Mouse (Mus musculus): ENCODE results near the gene Neu4.
"Not testable (repeated sequence)": the region's sequence is repeated elsewhere in the genome, so short reads cannot be mapped to it uniquely, and the experiment has no call there.

The Neu4 gene

DNA sequence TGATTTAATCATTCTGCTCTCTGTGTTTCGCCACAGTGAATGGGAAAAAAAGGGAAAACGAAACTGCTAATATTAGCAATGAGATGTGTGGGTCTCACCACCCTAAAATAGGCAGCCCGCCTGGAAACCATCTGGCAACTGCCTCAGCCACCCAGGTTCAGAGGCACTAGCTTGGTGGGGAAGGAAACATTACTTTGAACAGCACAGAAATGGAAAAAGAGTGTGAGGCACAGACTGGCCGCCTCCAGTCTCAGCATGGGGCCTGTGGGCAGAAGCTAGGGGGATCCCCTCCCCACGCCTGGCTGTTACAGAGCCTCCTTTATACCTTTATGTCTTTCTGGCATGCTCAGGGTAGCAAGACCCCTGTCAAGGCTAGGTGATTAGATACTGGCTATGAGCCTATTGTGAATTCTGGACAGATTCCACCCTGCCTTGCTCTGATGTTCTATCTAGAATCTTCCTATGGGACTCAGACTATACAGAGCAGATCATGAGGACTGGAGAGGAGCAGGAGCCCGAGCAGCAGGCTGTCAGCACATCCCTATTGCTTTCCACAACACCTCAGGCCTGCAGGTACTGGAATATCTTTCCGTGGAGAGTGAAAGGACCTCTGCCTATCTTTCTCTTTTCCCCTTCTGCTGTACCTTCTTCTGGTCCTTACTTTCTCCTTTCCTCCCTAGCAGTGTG lies 33.4 kb downstream of the Neu4 start:
- no peak for DNase-seq

DNA sequence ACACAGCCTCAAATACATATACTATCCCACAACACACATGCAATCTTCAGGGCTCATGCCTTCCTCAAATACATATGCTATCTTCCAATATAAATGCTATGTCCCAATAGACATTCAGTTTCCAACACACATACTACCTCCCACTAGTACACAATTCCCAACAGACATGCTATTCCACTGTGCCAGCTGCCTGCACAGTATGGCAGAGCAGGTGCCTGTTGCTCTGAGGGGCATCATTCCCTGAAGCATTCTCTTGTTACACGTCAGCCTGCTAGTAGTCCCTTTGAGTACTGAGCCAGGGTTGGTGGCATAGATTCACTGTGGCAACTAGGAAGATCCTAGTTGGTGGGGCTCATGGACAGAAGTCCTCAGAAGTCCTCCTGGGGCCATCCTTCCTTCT lies 34.2 kb downstream of the Neu4 start:
- no peak for DNase-seq

DNA sequence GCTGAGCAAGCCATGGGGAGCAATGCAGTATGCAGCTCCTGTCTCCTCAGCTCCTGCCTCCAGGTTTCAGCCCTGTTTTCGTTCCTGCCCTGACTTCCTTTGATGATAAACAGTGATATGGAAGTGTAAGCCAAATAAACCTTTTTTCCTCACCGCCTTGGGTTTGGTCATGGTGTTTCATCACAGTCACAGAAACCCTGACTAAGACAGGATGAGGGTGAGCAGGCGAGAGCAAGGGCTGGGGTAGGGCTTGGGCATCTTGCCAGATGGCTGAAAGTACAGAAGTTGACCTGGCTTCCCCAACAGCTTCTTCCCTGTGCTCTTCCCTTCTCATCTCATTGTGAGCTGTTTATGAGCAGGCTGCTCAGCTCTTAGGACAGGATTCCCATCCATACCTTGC lies 35.7 kb downstream of the Neu4 start:
- DNase-seq = no peak

DNA sequence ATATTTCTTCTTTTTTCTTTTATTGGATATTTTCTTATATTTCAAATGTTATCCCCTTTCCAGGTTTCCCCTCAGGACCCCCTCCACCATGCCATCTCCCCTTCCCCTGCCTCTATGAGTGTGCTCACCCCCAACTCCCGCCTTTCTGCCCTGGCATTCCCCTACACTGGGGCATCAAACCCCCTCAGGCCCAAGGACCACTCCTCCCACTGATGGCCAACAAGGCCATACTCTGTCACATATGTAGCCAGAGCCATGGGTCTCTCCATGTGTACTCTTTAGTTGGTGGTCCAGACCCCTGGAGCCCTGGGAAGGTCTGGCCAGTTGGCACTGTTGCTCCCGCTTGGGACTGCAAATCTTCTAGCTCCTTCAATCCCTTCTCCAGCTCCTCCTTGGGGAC lies 37.1 kb downstream of the Neu4 start:
- no peak for DNase-seq

DNA sequence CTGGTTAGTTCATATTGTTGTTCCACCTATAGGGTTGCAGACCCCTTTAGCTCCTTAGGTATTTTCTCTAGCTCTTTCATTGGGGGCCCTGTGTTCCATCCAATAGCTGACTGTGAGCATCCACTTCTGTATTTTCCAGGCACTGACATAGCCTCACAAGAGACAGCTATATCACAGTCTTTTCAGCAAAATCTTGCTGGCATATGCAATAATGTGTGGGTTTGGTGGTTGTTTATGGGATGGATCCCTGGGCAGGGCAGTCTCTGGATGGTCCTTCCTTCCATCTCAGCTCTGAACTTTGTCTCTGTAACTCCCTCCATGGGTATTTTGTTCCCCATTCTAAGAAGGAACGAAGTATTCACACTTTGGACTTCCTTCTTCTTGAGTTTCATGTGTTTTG lies 38.0 kb downstream of the Neu4 start:
- DNase-seq = not testable (repeated sequence)

DNA sequence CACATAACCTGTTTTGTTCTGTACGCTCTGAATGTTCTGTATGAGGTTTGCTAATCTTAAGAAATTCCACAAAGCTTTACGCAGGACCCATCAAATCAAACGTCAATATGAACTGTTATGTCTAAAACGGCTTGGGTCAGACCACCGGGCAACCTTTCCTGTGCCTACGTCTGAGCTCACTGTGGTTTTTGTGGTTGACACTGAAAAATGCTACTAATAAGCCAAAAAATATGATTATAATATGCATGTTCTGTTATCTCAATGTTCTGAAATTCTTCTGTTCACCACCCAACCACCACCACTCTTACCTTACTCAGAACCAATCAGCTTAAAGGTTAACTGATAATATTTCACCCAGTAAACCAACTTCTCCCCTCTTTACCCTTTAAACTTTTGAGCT lies 54.5 kb downstream of the Neu4 start:
- no peak for DNase-seq

DNA sequence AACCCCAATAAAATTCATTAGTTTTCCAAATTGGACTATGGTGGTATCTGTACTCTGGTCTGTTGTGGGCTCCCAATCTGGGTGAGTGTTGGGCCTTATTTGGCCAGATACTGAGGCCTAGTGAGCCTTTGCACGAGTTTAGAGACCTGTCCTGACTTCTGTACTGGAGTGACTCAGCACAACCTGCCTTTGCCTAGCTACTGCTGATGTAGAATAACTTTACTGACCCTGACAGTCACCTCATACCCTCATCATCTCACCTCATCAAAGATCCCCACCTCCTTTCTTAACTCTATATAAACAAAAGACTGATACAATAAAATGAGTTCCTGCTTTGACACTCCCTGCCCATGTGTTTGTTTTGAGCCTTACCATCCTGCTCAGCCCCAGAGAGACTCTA lies 56.5 kb downstream of the Neu4 start:
- no peak for DNase-seq
